Mouse (Mus musculus): ENCODE data around the gene Shisa8. TPM values are rescaled to one million over a fixed set of nuclear protein-coding genes. Genes with fewer than 3 reads are reported as not detected.
A peak's percentile ranks its signal among the peaks of the same experiment; 100 is the strongest.

Shisa8 gene
- polyA plus RNA-seq, 1 experiment from 2014 or later: 0.21 TPM

GRCm38 (mm10) chr15:82186131-82186530 is 26.5 kb downstream of the Shisa8 start:
- H3K4me2 ChIP-seq: peak overlapping the region; percentile 32
- H3K27me3 ChIP-seq (replicated peaks): peaks cover 22% of the 10 kb centered on the region; the same call in 1 of the 2 replicates
- no peak overlapping the region for H3K4me3 ChIP-seq
- peak overlapping the region; percentile 37; the same call in 1 of the 2 replicates for H3K9ac ChIP-seq
- 14% methylated on average over 14 of the region's 14 CpGs for WGBS
- peak; percentile 49; the same call in 1 of the 2 replicates for ATAC-seq (ENCODE audit: extremely low read depth, insufficient number of reproducible peaks, low FRiP score, low TSS enrichment)
- peaks cover 62% of the 10 kb centered on the region for H3K4me1 ChIP-seq
- H3K36me3 ChIP-seq: peaks cover 87% of the 10 kb centered on the region
- peak overlapping the region; percentile 77 for H3K27ac ChIP-seq (replicated peaks)
- peaks cover 7% of the 10 kb centered on the region; the same call in 1 of the 2 replicates for H3K9me3 ChIP-seq

- WGBS: 77% methylated on average over 14 of the region's 14 CpGs
- peak overlapping the region; percentile 77 for H3K27ac ChIP-seq (replicated peaks)
- H3K9ac ChIP-seq: peak overlapping the region; percentile 37; the same call in 1 of the 2 replicates
- ATAC-seq (ENCODE audit: extremely low read depth, insufficient number of reproducible peaks, low FRiP score, low TSS enrichment): no peak
- no peak overlapping the region for H3K4me3 ChIP-seq
- peaks cover 71% of the 10 kb centered on the region for H3K4me1 ChIP-seq
- H3K4me2 ChIP-seq: peak overlapping the region; percentile 32
- peaks cover 7% of the 10 kb centered on the region; the same call in 1 of the 2 replicates for H3K9me3 ChIP-seq
- H3K27me3 ChIP-seq (replicated peaks): 0 out of 2 replicates have a peak, but pooled peaks cover 17% of the 10 kb centered on the region
- peaks cover 89% of the 10 kb centered on the region for H3K36me3 ChIP-seq
Measured at GRCm38 (mm10) chr15:82185062-82185783, 27.4 kb downstream of the Shisa8 start.

GRCm38 (mm10) chr15:82184656-82185055 is 28.0 kb downstream of the Shisa8 start:
- peaks cover 70% of the 10 kb centered on the region for H3K4me1 ChIP-seq
- no peak for ATAC-seq (ENCODE audit: extremely low read depth, insufficient number of reproducible peaks, low FRiP score, low TSS enrichment)
- peaks cover 90% of the 10 kb centered on the region for H3K36me3 ChIP-seq

GRCm38 (mm10) chr15:82184183-82184582 is 28.4 kb downstream of the Shisa8 start:
- H3K36me3 ChIP-seq: peaks cover 90% of the 10 kb centered on the region
- H3K27me3 ChIP-seq (replicated peaks): 0 out of 2 replicates have a peak, but pooled peaks cover 14% of the 10 kb centered on the region
- ATAC-seq (ENCODE audit: extremely low read depth, insufficient number of reproducible peaks, low FRiP score, low TSS enrichment): peak; percentile 59; the same call in 1 of the 2 replicates
- no peak overlapping the region for H3K4me3 ChIP-seq
- H3K27ac ChIP-seq (replicated peaks): peak overlapping the region; percentile 51
- peaks cover 67% of the 10 kb centered on the region for H3K4me1 ChIP-seq
- peak overlapping the region; percentile 38 for H3K4me2 ChIP-seq
- H3K9me3 ChIP-seq: peaks cover 7% of the 10 kb centered on the region; the same call in 1 of the 2 replicates
- 29% methylated on average over 7 of the region's 7 CpGs for WGBS
- peak overlapping the region; percentile 56 for H3K9ac ChIP-seq

More at GRCm38 (mm10) chr15:82184656-82185055, 28.0 kb downstream of the Shisa8 start:
- WGBS: 73% methylated on average over 10 of the region's 10 CpGs
- Histone ChIP-seq H3K9me3 (peaks cover 7% of the 10 kb centered on the region; the same call in 1 of the 2 replicates), H3K27me3 (replicated peaks) (0 out of 2 replicates have a peak, but pooled peaks cover 16% of the 10 kb centered on the region), H3K4me2 (peak overlapping the region; percentile 38; the same call in 1 of the 2 replicates), H3K27ac (replicated peaks) (peak overlapping the region; percentile 51), H3K9ac (no peak overlapping the region), H3K4me3 (no peak overlapping the region)

GRCm38 (mm10) chr15:82183596-82183995 is 29.0 kb downstream of the Shisa8 start:
- H3K4me1 ChIP-seq: peaks cover 67% of the 10 kb centered on the region
- H3K27me3 ChIP-seq (replicated peaks): 0 out of 2 replicates have a peak, but pooled peaks cover 14% of the 10 kb centered on the region
- peak overlapping the region; percentile 56 for H3K9ac ChIP-seq
- H3K4me3 ChIP-seq: no peak overlapping the region
- H3K9me3 ChIP-seq: peaks cover 7% of the 10 kb centered on the region; the same call in 1 of the 2 replicates
- no peak for ATAC-seq (ENCODE audit: extremely low read depth, insufficient number of reproducible peaks, low FRiP score, low TSS enrichment)
- peak overlapping the region; percentile 51 for H3K27ac ChIP-seq (replicated peaks)
- H3K4me2 ChIP-seq: peak overlapping the region; percentile 38
- 76% methylated on average over 10 of the region's 10 CpGs for WGBS
- peaks cover 90% of the 10 kb centered on the region for H3K36me3 ChIP-seq

- H3K9me3 ChIP-seq: peaks cover 7% of the 10 kb centered on the region; the same call in 1 of the 2 replicates
- no peak overlapping the region for H3K4me3 ChIP-seq
- H3K4me2 ChIP-seq: no peak overlapping the region
- H3K9ac ChIP-seq: no peak overlapping the region
- peaks cover 90% of the 10 kb centered on the region for H3K36me3 ChIP-seq
- peaks cover 66% of the 10 kb centered on the region for H3K4me1 ChIP-seq
- H3K27me3 ChIP-seq (replicated peaks): 0 out of 2 replicates have a peak, but pooled peaks cover 14% of the 10 kb centered on the region
- 87% methylated on average over 4 of the region's 4 CpGs for WGBS
- no peak for ATAC-seq (ENCODE audit: extremely low read depth, insufficient number of reproducible peaks, low FRiP score, low TSS enrichment)
- 0 out of 2 replicates have a peak overlapping the region, but pooled peaks have one; percentile 16 for H3K27ac ChIP-seq (replicated peaks)
Measured at GRCm38 (mm10) chr15:82182311-82182710, 30.3 kb downstream of the Shisa8 start.

GRCm38 (mm10) chr15:82181131-82181530 is 31.5 kb downstream of the Shisa8 start:
- Histone ChIP-seq H3K9ac (no peak overlapping the region), H3K4me2 (no peak overlapping the region), H3K36me3 (peaks cover 93% of the 10 kb centered on the region), H3K9me3 (peaks cover 7% of the 10 kb centered on the region; the same call in 1 of the 2 replicates), H3K27ac (replicated peaks) (peak overlapping the region; percentile 73), H3K4me3 (no peak overlapping the region), H3K27me3 (replicated peaks) (0 out of 2 replicates have a peak, but pooled peaks cover 11% of the 10 kb centered on the region), H3K4me1 (peaks cover 55% of the 10 kb centered on the region)
- no peak for ATAC-seq (ENCODE audit: extremely low read depth, insufficient number of reproducible peaks, low FRiP score, low TSS enrichment)
- 37% methylated on average over 5 of the region's 5 CpGs for WGBS

- Histone ChIP-seq H3K4me3 (no peak overlapping the region), H3K27ac (replicated peaks) (no peak overlapping the region), H3K27me3 (replicated peaks) (no peaks in the 10 kb centered on the region), H3K9ac (no peak overlapping the region), H3K9me3 (peaks cover 7% of the 10 kb centered on the region; the same call in 1 of the 2 replicates), H3K4me2 (no peak overlapping the region), H3K36me3 (peaks cover 96% of the 10 kb centered on the region), H3K4me1 (peaks cover 23% of the 10 kb centered on the region)
- no peak for ATAC-seq (ENCODE audit: extremely low read depth, insufficient number of reproducible peaks, low FRiP score, low TSS enrichment)
- 90% methylated on average over 7 of the region's 7 CpGs for WGBS
Measured at GRCm38 (mm10) chr15:82177743-82178290, 34.8 kb downstream of the Shisa8 start.

- 90% methylated on average over 9 of the region's 9 CpGs for WGBS
- Histone ChIP-seq H3K4me1 (peaks cover 15% of the 10 kb centered on the region), H3K27me3 (replicated peaks) (no peaks in the 10 kb centered on the region), H3K9ac (no peak overlapping the region), H3K4me2 (no peak overlapping the region), H3K9me3 (no peaks in the 10 kb centered on the region), H3K4me3 (no peak overlapping the region), H3K27ac (replicated peaks) (no peak overlapping the region), H3K36me3 (peaks cover 95% of the 10 kb centered on the region)
- ATAC-seq (ENCODE audit: extremely low read depth, insufficient number of reproducible peaks, low FRiP score, low TSS enrichment): no peak
Measured at GRCm38 (mm10) chr15:82175091-82175490, 37.5 kb downstream of the Shisa8 start.

- H3K4me1 ChIP-seq: peaks cover 37% of the 10 kb centered on the region
- no peak overlapping the region for H3K4me3 ChIP-seq
- no peaks in the 10 kb centered on the region for H3K9me3 ChIP-seq
- ATAC-seq (ENCODE audit: extremely low read depth, insufficient number of reproducible peaks, low FRiP score, low TSS enrichment): no peak
- H3K4me2 ChIP-seq: no peak overlapping the region
- H3K27me3 ChIP-seq (replicated peaks): no peaks in the 10 kb centered on the region
- 0 out of 2 replicates have a peak overlapping the region, but pooled peaks have one; percentile 29 for H3K27ac ChIP-seq (replicated peaks)
- no peak overlapping the region for H3K9ac ChIP-seq
- 67% methylated on average over 8 of the region's 8 CpGs for WGBS
- H3K36me3 ChIP-seq: peaks cover 75% of the 10 kb centered on the region
Measured at GRCm38 (mm10) chr15:82172648-82173047, 40.0 kb downstream of the Shisa8 start.

All from heart, embryonic 13.5 days (tissue).